Mouse (Mus musculus) gastrocnemius, postnatal 14 days (tissue): ENCODE measurements at regions not wholly inside any gene's neighbourhood (a gene's known extent, or its start where the extent isn't known, plus 50 kb on each side); places are given as distances from the start of the nearest gene placed in this dataset.

Experiments
- DNase-seq: peaks from one replicate; pipeline ENCODE4 v3.0.0; 2021; ENCODE audit warnings: mixed read lengths
- intact Hi-C: fragments of 180-260 bp; cut with DNase I; formaldehyde crosslinking; loops from one replicate; pipeline ENCODE4 v1.15.1; 2025; ENCODE audit warnings: low total_unique reads

DNA sequence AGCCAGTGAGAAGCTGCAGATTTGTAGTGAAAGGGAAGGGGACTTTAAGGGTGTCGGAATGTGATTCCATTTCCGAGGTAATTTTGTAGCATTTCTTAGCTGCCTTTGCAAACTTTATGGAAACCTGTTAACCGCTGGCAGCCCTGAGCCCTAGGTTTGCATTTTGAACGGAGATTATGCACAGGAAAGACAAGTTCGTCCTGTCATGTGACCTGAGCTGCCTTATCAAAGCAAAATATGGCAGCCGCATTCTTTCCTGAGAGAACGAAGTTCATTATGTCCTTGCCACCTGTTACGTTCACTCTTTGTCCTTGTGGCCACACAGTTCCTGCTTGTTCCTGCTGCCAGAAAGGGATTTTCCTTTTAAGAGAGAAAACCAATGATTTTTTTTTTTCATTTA lies 270.9 kb downstream of the Gm11146 start:
- DNase-seq = peak; percentile 6
- intact Hi-C loops = no loop called here

GRCm38 (mm10) chr16:77329711-77330530 lies 272.0 kb downstream of the Gm11146 start:
- peak; percentile 21 for DNase-seq
- intact Hi-C loops = no loop called here

- peak; percentile 63 for DNase-seq
- intact Hi-C loops = no loop called here
Measured at GRCm38 (mm10) chr16:77329160-77329691, 272.7 kb downstream of the Gm11146 start.

DNA sequence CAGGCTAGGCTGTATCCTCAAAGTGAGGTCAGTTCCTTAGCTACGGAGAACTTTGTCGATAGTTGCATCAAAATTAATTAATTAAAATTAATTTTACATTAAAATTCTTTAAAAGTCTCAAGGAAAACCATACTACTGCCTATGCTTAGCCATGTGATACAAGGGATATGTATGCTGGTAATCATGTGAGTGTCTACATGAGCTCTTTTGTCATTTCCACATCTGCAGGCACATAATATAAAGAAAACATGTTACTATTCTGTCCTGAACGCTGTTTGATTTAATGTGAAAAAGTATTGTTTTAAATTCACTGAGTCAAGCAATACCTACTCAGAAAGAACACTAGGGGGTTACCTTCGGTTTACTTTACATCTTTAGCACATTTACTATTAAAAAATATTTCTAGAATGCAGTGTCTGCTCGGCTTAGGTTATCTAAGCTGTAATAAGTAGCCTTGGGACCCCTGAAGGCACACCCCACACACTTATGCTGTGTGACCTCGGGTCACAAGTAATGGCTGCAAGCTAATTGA lies 273.2 kb downstream of the Gm11146 start:
- no peak for DNase-seq
- intact Hi-C loops = no loop called here

DNA sequence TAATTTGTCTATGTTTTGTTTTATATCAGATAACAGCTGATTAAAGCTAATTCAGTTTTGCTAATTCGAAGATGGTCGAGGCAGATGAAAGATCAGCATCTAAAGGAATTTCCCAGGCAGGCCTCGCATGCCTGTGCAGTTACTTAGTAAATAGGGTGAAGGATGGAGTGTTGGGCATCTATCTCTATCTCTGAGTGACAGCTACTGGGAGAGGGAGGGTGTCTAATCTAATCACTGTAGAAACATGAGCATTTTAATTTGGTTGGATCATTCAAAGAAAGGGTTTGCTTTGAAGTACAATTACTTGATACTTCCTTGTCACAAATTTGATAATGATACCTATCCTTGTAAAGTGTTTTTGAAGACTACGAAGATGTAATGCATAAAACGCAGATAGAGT lies 273.8 kb downstream of the Gm11146 start:
- no peak for DNase-seq
- intact Hi-C loops = no loop called here

GRCm38 (mm10) chr16:77322338-77322737 lies 279.6 kb downstream of the Gm11146 start:
- intact Hi-C loops = no loop called here
- no peak for DNase-seq

DNA sequence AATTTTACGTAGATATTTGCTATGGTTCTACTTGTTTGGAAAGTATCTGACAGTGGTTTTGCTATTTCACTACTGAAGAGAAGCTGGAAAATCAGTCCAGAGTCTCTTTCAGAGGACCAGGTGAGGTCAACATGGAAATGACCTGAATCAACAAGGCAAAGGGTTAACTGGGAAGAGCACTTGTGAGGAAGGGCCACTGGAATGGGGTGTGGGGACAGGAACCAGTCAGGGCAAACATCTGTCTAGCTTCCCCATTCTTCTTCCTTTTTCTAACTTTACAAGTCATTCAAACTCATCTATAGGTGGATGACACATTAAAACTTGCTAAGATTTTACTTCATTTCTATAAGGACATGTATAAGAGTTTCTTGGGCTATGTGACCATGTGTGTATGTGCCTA lies 283.7 kb downstream of the Gm11146 start:
- intact Hi-C loops = no loop called here
- no peak for DNase-seq

DNA sequence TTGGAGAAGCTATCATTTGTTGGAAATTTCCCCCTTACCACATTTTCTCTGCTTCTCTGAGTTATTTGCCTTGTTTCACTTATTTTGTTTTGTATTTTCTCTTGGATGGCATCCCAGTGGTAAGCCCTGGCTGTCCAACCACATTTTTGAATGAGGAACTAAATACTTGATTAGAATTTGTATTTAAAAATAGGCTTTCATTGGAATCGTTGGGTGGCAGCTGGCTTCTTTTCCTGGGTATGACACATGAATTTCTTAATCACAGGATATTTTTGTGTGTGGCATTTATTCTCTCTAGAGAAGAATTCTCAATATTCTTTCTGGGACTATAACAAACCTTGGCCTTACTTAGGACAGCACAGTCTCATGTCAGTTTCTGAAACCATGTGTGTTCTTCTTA lies 286.5 kb downstream of the Gm11146 start:
- DNase-seq = no peak
- intact Hi-C loops = no loop called here

- intact Hi-C loops = no loop called here
- no peak for DNase-seq
Measured at GRCm38 (mm10) chr16:77313195-77313594, 288.7 kb downstream of the Gm11146 start.

DNA sequence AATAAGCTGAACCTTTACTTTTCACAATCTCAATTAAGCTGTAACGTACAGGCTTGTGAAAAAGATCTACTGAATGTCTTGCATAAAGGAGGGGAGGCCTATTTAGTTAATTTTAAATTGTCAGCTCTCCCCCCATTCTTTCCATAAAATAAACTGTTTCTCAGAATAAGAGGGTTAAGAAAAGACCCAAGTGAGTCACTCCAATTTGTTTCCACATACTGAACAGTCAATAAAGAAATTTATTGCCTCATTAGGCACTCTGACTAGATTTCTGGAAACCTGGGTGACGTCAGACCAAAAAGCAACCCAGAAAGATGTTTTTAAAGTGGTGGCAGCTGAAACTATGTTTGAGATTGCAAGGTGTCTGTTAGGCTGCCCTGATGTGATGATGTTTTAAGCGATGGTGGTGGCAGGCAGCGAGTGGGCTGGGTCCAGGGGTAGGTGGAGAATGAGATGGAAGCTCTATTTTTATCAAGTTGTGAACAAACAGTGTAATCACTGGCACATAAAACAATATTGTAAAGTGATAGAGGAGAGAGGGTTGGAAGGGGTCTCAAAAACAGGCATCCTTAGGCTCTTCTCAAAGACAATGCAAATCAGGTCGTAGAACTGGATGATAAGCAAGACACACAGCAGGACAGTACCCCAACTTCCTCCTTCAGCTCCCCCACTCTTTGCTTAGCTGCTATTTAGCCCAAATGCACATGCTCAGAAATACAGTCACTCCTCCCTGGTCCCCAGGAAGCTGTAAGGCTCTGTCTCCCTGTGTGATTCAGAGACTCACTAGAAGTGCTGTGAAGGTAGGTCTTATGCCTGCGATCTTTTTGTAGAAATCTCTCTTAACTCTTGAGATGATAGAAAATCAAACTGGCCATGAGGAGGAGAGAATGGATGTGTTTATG lies 288.0 kb downstream of the Usp25 start:
- intact Hi-C loops = no loop called here
- DNase-seq = no peak

DNA sequence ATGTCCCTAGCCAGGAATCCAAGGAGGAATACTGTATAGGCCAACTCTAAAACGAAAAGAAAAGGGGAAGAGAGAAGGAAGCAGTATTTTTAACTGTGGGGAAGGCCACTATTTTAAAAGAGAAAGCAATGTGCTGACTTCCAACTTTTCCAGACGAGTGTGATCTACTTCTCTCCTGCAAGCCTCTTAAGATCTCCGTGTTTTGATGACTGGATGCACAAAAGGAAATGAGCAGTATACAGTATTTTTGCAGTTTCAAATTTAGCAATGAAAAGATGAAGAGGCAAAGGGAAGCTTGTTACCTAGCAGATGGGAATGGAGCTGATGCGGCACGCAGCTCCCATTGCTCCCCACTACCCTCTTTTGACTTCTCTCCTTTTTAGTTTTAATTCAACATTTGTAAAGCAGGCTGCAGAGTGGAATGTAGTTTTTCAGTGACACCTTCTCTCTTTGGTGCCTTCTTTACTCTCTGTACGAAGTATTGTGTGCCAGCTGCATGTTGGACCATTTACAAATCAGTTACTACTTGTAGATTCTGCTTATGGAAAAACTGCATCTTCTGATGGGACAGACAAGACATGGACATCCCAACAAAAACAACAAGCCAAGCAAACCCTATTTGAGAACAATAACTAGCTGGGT lies 287.2 kb downstream of the Usp25 start:
- intact Hi-C loops = no loop called here
- no peak for DNase-seq

GRCm38 (mm10) chr16:77295574-77296355 lies 282.3 kb downstream of the Usp25 start:
- intact Hi-C loops = no loop called here
- DNase-seq = no peak

GRCm38 (mm10) chr16:77292317-77292771 lies 278.8 kb downstream of the Usp25 start:
- intact Hi-C loops = no loop called here

DNA sequence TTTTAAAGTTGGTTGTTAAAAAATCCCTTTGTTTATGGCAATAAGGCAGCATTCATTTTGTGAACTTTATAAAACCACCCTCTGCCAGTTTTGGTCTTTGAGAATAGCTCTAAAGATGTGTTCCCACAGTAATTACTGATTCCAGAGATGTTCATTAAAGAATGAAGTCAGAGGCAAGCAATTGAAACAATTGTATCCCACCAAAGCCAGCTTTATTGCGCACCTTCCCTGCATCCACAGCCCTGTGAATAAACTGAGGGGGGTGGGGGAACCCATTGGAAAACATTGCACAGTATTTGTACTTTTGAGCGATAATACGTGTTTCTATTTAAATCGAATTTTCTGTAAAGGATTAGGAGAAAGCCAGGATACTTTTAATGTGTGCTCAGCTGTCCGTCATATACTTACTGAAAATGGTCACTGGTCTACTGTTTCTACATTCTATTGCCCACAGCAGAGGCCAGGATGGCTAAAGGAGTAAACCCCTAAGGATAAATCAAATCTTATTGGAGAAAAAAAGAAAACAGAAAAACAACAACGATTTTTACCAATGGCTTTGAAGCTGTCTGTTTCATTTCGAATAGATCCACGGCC lies 278.3 kb downstream of the Usp25 start:
- no peak for DNase-seq
- intact Hi-C loops = no loop called here

More at GRCm38 (mm10) chr16:77292317-77292771, 278.8 kb downstream of the Usp25 start:
- no peak for DNase-seq

- no peak for DNase-seq
- intact Hi-C loops = no loop called here
Measured at GRCm38 (mm10) chr16:77284205-77284604, 270.7 kb downstream of the Usp25 start.

DNA sequence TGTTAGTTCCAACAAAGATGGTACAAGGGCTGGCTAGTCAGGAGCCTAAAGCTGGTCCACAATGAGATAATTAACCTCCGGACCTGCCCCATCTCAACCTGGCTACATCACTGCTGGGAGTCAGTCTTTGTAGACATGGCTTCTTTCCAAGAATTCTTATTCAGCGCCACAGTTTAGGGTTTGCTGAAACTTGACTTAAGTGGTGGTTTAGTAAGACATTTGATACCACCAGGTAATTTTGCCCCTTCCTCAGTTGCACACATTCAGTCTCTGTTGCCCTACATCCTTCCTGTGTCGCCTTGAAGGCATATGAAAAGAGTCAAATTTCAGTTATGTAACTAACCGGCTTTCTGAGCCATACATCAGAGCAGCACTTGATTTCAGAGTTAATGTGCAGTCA lies 266.4 kb downstream of the Usp25 start:
- no peak for DNase-seq
- intact Hi-C loops = no loop called here

DNA sequence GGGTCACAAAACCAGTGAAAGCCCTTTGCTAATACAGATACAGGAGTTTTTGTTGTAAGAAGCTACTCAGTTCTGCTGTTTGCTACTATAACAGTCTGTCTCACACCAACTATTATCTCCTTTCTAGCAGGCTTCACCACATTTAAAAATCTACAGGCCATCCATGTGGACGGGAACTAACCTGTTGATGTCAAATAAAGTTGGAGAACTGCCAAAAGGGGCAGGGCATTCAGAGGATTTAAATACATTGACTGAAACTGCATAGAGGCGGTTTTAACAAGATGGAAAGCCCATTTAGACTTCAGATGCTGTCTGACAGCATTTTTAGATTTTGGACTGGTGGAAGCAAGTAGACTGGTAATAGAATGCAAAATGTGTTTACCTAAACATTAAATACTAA lies 266.0 kb downstream of the Usp25 start:
- no peak for DNase-seq
- intact Hi-C loops = no loop called here

DNA sequence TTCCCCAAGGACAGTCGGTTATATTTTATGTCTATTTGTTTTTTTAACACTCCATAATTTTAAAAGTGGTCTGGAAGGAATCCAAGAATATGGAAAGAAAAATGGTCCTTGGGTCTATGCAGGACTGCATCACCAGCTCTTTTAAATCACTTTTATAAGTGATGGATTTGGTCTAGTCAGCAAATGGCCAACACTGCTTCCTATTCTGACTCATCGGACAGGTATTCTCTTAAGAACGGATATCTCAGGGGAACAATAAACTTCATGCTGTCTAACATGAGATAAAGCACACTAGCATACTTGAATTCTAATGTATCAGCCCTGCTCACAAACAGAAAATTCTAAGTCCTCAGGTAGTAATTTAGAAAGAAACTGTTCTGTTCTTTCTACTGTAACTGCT lies 259.8 kb downstream of the Usp25 start:
- intact Hi-C loops = no loop called here
- DNase-seq = no peak

GRCm38 (mm10) chr16:77268926-77269325 lies 255.4 kb downstream of the Usp25 start:
- intact Hi-C loops = no loop called here
- no peak for DNase-seq
